Mouse (Mus musculus) liver, adult 2 months (tissue): ENCODE data around the gene Cacna1c.

Experiments
- CTCF ChIP-seq: fragments of 200-500 bp; IDR thresholded peaks from 2 replicates; pipeline ENCODE4 v1.5.1; 2011; ENCODE audit warnings: low read depth, low read length, control low read depth
- POLR2A ChIP-seq: fragments of 200-500 bp; IDR thresholded peaks from 2 replicates; pipeline ENCODE4 v1.6.1; 2011; ENCODE audit warnings: low read length, control low read depth; ENCODE audit not compliant: insufficient read depth; ENCODE audit errors: extremely low read depth

DNA sequence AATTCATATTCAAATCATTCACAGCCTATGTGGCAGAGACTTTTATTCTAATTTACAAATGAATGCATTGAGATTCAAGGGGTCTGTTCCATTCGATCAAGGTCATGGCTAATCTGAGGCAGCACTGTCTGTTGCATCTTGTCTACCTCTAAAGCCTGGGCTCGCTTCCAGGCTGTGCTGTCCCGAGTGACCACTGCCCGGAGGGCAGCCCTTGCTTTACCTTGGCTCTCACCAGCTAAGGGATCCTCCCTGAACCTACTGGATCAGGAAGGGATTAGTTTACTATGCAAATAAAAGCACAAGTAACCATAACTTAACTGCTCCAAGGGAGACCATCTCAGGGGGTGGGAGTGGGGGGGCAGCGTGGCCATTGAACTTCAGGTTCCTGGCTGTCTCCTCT, 334.1 kb downstream of the Cacna1c start:
- no peak for TF ChIP-seq CTCF
- no peak for TF ChIP-seq POLR2A
